Mouse (Mus musculus) hindbrain, embryonic 14.5 days (tissue): ENCODE measurements around the gene E130311K13Rik. TPM values are rescaled to one million over a fixed set of nuclear protein-coding genes. Genes with fewer than 3 reads are reported as not detected.

Source experiments
- ATAC-seq: fragments of 200-750 bp; cut with Nextera tagmentation; 2 replicates; pipeline ENCODE4 v1.8.0; 2017; ENCODE audit warnings: moderate number of reproducible peaks, mild to moderate bottlenecking, moderate TSS enrichment, moderate library complexity; ENCODE audit not compliant: low FRiP score
- DNase-seq: peaks from one replicate; pipeline ENCODE4 v3.0.0-alpha.2; 2015; ENCODE audit warnings: low spot score
- H3K27ac ChIP-seq: fragments of 300-500 bp; sonication (generic); 2 replicates; pipeline ENCODE4 v1.5.1; 2014; ENCODE audit warnings: mild to moderate bottlenecking, moderate library complexity
- H3K27me3 ChIP-seq: fragments of 300-500 bp; sonication (generic); 2 replicates; pipeline ENCODE4 v1.6.1; 2014; ENCODE audit warnings: mild to moderate bottlenecking, low read length, mixed read lengths; ENCODE audit not compliant: control insufficient read depth, insufficient read depth
- H3K36me3 ChIP-seq: fragments of 300-500 bp; sonication (generic); replicated peaks from 2 replicates; pipeline ENCODE4 v1.6.1; 2014; ENCODE audit not compliant: control insufficient read depth, insufficient read depth
- H3K4me1 ChIP-seq: fragments of 300-500 bp; sonication (generic); replicated peaks from 2 replicates; pipeline ENCODE4 v1.6.1; 2014; ENCODE audit warnings: antibody characterized with exemption, low read length, mixed read lengths; ENCODE audit not compliant: control insufficient read depth, insufficient read depth
- H3K4me2 ChIP-seq: fragments of 300-500 bp; sonication (generic); replicated peaks from 2 replicates; pipeline ENCODE4 v1.6.1; 2014; ENCODE audit warnings: mild to moderate bottlenecking, moderate library complexity
- H3K4me3 ChIP-seq: fragments of 300-500 bp; sonication (generic); replicated peaks from 2 replicates; pipeline ENCODE4 v1.5.1; 2014; ENCODE audit warnings: mild to moderate bottlenecking, low read length
- H3K9ac ChIP-seq: fragments of 300-500 bp; sonication (generic); 2 replicates; pipeline ENCODE4 v1.6.1; 2014
- H3K9me3 ChIP-seq: fragments of 300-500 bp; sonication (generic); 2 replicates; pipeline ENCODE4 v1.6.1; 2016; ENCODE audit warnings: low read length; ENCODE audit not compliant: control insufficient read depth
- WGBS: fragments of 180-500 bp; shearing (Covaris S2); extraction: QIAGEN DNeasy Blood & Tissue Kit; methylation state at CpG from one replicate; pipeline ENCODE4 v1.1.7; 2014; 5-methylcytosine and 5-hydroxymethylcytosine counted together
- polyA plus RNA-seq: library from polyadenylated mRNA; unstranded; fragments of >200 nt; fragmentation: Nextera tagmentation; extraction: Ambion mirVana; gene quantifications from 2 replicates; pipeline ENCODE4 v1.2.1, GENCODE M21; 2014

The E130311K13Rik gene
- polyA plus RNA-seq, 1 experiment from 2014 or later, result 7.5 TPM

GRCm38 (mm10) chr3:63941204-63941850 lies 12.1 kb upstream of the E130311K13Rik start:
- Histone ChIP-seq H3K4me2 (no peak overlapping the region), H3K4me3 (no peak overlapping the region), H3K27me3 (no peaks in the 10 kb centered on the region), H3K9me3 (no peaks in the 10 kb centered on the region), H3K36me3 (peaks cover 15% of the 10 kb centered on the region), H3K4me1 (no peaks in the 10 kb centered on the region), H3K9ac (no peak overlapping the region), H3K27ac (no peak overlapping the region)
- DNase-seq, result no peak
- no peak for ATAC-seq
- WGBS, result 91% methylated on average over 2 of the region's 2 CpGs

GRCm38 (mm10) chr3:63938928-63939327 lies 9.7 kb upstream of the E130311K13Rik start:
- ATAC-seq, result no peak
- H3K4me3 ChIP-seq, result no peak overlapping the region
- H3K36me3 ChIP-seq, result peaks cover 12% of the 10 kb centered on the region
- H3K4me2 ChIP-seq, result no peak overlapping the region
- no peak overlapping the region for H3K9ac ChIP-seq
- H3K9me3 ChIP-seq, result no peaks in the 10 kb centered on the region
- H3K27ac ChIP-seq, result no peak overlapping the region
- 86% methylated on average over 2 of the region's 2 CpGs for whole genome bisulfite sequencing
- H3K27me3 ChIP-seq, result no peaks in the 10 kb centered on the region
- no peak for DNase-seq
- H3K4me1 ChIP-seq, result no peaks in the 10 kb centered on the region

- WGBS, result 75% methylated on average over 3 of the region's 3 CpGs
- Histone ChIP-seq H3K4me1 (no peaks in the 10 kb centered on the region), H3K4me2 (no peak overlapping the region), H3K27ac (no peak overlapping the region), H3K9ac (no peak overlapping the region), H3K36me3 (peaks cover 10% of the 10 kb centered on the region; the same call in 1 of the 2 replicates), H3K4me3 (no peak overlapping the region), H3K27me3 (no peaks in the 10 kb centered on the region), H3K9me3 (no peaks in the 10 kb centered on the region)
- ATAC-seq (no peak), DNase-seq (no peak)
Measured at GRCm38 (mm10) chr3:63919634-63920033, 9.6 kb downstream of the E130311K13Rik start.

GRCm38 (mm10) chr3:63910301-63910700 lies 19.0 kb downstream of the E130311K13Rik start:
- Histone ChIP-seq H3K9ac (no peak overlapping the region), H3K4me1 (0 out of 2 replicates have a peak, but pooled peaks cover 3% of the 10 kb centered on the region), H3K4me2 (no peak overlapping the region), H3K27ac (no peak overlapping the region), H3K9me3 (no peaks in the 10 kb centered on the region), H3K27me3 (no peaks in the 10 kb centered on the region), H3K36me3 (peaks cover 12% of the 10 kb centered on the region; the same call in 1 of the 2 replicates), H3K4me3 (no peak overlapping the region)
- ATAC-seq (no peak), DNase-seq (no peak)
- 85% methylated on average over 4 of the region's 4 CpGs for WGBS

- Histone ChIP-seq H3K27me3 (no peaks in the 10 kb centered on the region), H3K36me3 (no peaks in the 10 kb centered on the region), H3K27ac (no peak overlapping the region), H3K9ac (peak overlapping the region; percentile 62), H3K4me3 (peak overlapping the region; percentile 37), H3K4me1 (0 out of 2 replicates have a peak, but pooled peaks cover 6% of the 10 kb centered on the region), H3K9me3 (no peaks in the 10 kb centered on the region), H3K4me2 (peak overlapping the region; percentile 77)
- ATAC-seq (no peak), DNase-seq (no peak)
- WGBS, result under 1% methylated on average over 18 of the region's 18 CpGs
Measured at GRCm38 (mm10) chr3:63905241-63905640, 24.0 kb downstream of the E130311K13Rik start.

- H3K4me3 ChIP-seq, result no peak overlapping the region
- H3K27ac ChIP-seq, result no peak overlapping the region
- H3K4me2 ChIP-seq, result no peak overlapping the region
- H3K9me3 ChIP-seq, result no peaks in the 10 kb centered on the region
- H3K4me1 ChIP-seq, result peaks cover 6% of the 10 kb centered on the region; the same call in 1 of the 2 replicates
- 72% methylated on average over 2 of the region's 2 CpGs for WGBS
- ATAC-seq, result no peak
- no peaks in the 10 kb centered on the region for H3K27me3 ChIP-seq
- DNase-seq, result no peak
- no peak overlapping the region for H3K9ac ChIP-seq
- H3K36me3 ChIP-seq, result no peaks in the 10 kb centered on the region
Measured at GRCm38 (mm10) chr3:63904157-63904556, 25.1 kb downstream of the E130311K13Rik start.

DNA sequence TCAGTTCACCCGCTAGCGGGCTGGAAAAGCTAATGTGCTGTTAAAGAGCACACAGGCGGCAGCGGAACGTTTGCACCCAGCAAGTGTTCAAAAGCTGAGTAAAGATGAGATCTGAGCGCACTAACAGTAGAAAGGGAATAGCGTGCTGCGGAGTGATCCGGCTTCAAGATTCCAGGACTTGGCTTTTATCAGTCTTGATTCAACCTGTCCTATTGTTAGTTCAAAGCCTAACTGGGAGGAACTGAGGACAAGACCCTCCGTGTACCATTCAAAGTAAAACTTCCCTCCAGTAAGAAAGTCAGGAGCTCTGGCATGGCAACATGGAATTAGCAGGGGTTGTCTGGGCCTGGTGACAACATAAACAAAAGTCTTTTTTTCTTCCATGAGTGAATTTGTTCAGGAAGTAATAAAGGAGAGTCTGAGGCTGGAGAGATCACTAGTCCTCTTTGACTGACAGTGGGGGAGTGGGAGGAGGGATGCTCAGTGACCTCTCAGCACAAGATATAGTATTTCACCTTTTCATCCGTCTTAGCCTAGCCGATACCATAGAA lies 29.2 kb downstream of the E130311K13Rik start:
- Histone ChIP-seq H3K36me3 (no peaks in the 10 kb centered on the region), H3K9me3 (no peaks in the 10 kb centered on the region), H3K4me2 (peak overlapping the region; percentile 64), H3K4me1 (peaks cover 10% of the 10 kb centered on the region), H3K27me3 (no peaks in the 10 kb centered on the region), H3K4me3 (peak overlapping the region; percentile 59), H3K27ac (peak overlapping the region; percentile 9; the same call in 1 of the 2 replicates), H3K9ac (peak overlapping the region; percentile 32)
- DNase-seq (peak; percentile 69), ATAC-seq (peak; percentile 18)
- WGBS, result 1% methylated on average over 12 of the region's 12 CpGs

- ATAC-seq (peak; percentile 80), DNase-seq (peak; percentile 78)
- Histone ChIP-seq H3K4me3 (peak within 1 kb of the TSS; percentile 59), H3K27me3 (no peaks in the 10 kb centered on the region), H3K27ac (peak within 1 kb of the TSS; percentile 77), H3K9ac (peak within 1 kb of the TSS; percentile 66), H3K36me3 (no peaks in the 10 kb centered on the region), H3K9me3 (no peaks in the 10 kb centered on the region), H3K4me2 (peak within 1 kb of the TSS; percentile 64), H3K4me1 (peaks cover 9% of the 10 kb centered on the region)
- WGBS, result under 1% methylated on average over 12 of the region's 12 CpGs
Measured at GRCm38 (mm10) chr3:63899309-63899695, 30.0 kb downstream of the E130311K13Rik start, which contains the start of gene Plch1. Plch1 (minus strand) TSS chr3:63899472.

GRCm38 (mm10) chr3:63898581-63899308 lies 30.5 kb downstream of the E130311K13Rik start:
- Histone ChIP-seq H3K27ac (peak overlapping the region; percentile 77), H3K9me3 (no peaks in the 10 kb centered on the region), H3K27me3 (no peaks in the 10 kb centered on the region), H3K4me2 (peak overlapping the region; percentile 64), H3K9ac (peak overlapping the region; percentile 66), H3K4me3 (peak overlapping the region; percentile 59), H3K36me3 (no peaks in the 10 kb centered on the region), H3K4me1 (peaks cover 9% of the 10 kb centered on the region)
- ATAC-seq (peak; percentile 89), DNase-seq (peak; percentile 92)
- WGBS, result under 1% methylated on average over 41 of the region's 41 CpGs
